ENCODE assay signal across 8 mouse cellular contexts in genomic region chr12:112490444-112490939, GRCm38 (mm10). TPM values are rescaled to one million over a fixed set of nuclear protein-coding genes. Genes with fewer than 3 reads are reported as not detected.
DNase-seq lines count a peak whose midpoint lies in the region; ATAC-seq and TF ChIP-seq lines count a peak whose summit lies in the region.

No protein-coding gene starts in this region.

- H3K9ac ChIP-seq in liver, embryonic 14.5 days (replicated peaks), result no peak overlapping the region
- H3K9ac ChIP-seq in liver, postnatal 0 days (replicated peaks), result no peak overlapping the region
- H3K9ac ChIP-seq in kidney, postnatal 0 days (ENCODE audit: low read depth, low read length), result no peak overlapping the region
- H3K9ac ChIP-seq in stomach, embryonic 14.5 days (replicated peaks; ENCODE audit: low read depth, low read length), result no peak overlapping the region

- no peak for ATAC-seq in liver, embryonic 14.5 days (ENCODE audit: insufficient read depth)
- no peak for ATAC-seq in liver, postnatal 0 days
- ATAC-seq in kidney, postnatal 0 days (replicated peaks; ENCODE audit: low FRiP score, low read depth), result no peak; the same call in 1 of the 2 replicates
- ATAC-seq in stomach, embryonic 14.5 days (ENCODE audit: insufficient number of reproducible peaks, insufficient read depth, low FRiP score, low read depth), result peak; percentile 74

- no peaks in the 10 kb centered on the region for H3K9me3 ChIP-seq in liver, embryonic 14.5 days (ENCODE audit: control insufficient read depth, low read length)
- no peaks in the 10 kb centered on the region for H3K9me3 ChIP-seq in liver, postnatal 0 days (ENCODE audit: low read length)
- no peaks in the 10 kb centered on the region for H3K9me3 ChIP-seq in kidney, postnatal 0 days (replicated peaks; ENCODE audit: low read length)
- no peaks in the 10 kb centered on the region for H3K9me3 ChIP-seq in stomach, embryonic 14.5 days (ENCODE audit: control insufficient read depth, low read depth, low read length)

- no peaks in the 10 kb centered on the region for H3K36me3 ChIP-seq in liver, embryonic 14.5 days (replicated peaks; ENCODE audit: control insufficient read depth, insufficient read depth, low read depth)
- no peaks in the 10 kb centered on the region for H3K36me3 ChIP-seq in liver, postnatal 0 days (replicated peaks; ENCODE audit: insufficient read depth, low read length)
- H3K36me3 ChIP-seq in kidney, postnatal 0 days (ENCODE audit: insufficient read depth, low read length), result no peaks in the 10 kb centered on the region
- H3K36me3 ChIP-seq in stomach, embryonic 14.5 days (ENCODE audit: control insufficient read depth, insufficient read depth, low read length), result no peaks in the 10 kb centered on the region

- no peak overlapping the region for H3K4me2 ChIP-seq in liver, embryonic 14.5 days (ENCODE audit: low read depth)
- no peak overlapping the region for H3K4me2 ChIP-seq in liver, postnatal 0 days (ENCODE audit: low read depth, low read length)
- H3K4me2 ChIP-seq in kidney, postnatal 0 days (ENCODE audit: low read length), result 0 out of 2 replicates have a peak overlapping the region, but pooled peaks have one; percentile 10
- no peak overlapping the region for H3K4me2 ChIP-seq in stomach, embryonic 14.5 days (replicated peaks; ENCODE audit: low read depth, low read length)

- no peak for TF ChIP-seq POLR2A in cerebellum, adult 2 months (IDR thresholded peaks at IDR 0.05; ENCODE audit: borderline replicate concordance, insufficient read depth, low read length)

- no peaks in the 10 kb centered on the region for H3K27me3 ChIP-seq in liver, embryonic 14.5 days (ENCODE audit: control insufficient read depth, insufficient read depth, low read length)
- H3K27me3 ChIP-seq in liver, postnatal 0 days (ENCODE audit: insufficient read depth, low read length), result no peaks in the 10 kb centered on the region
- no peaks in the 10 kb centered on the region for H3K27me3 ChIP-seq in kidney, postnatal 0 days (ENCODE audit: insufficient read depth, low read length)
- H3K27me3 ChIP-seq in stomach, embryonic 14.5 days (ENCODE audit: control insufficient read depth, insufficient read depth, low read length), result no peaks in the 10 kb centered on the region
- no peaks in the 10 kb centered on the region for H3K27me3 ChIP-seq in cerebellum, adult 2 months (ENCODE audit: control insufficient read depth, insufficient read depth, low read length)

- H3K27ac ChIP-seq in liver, embryonic 14.5 days, result no peak overlapping the region
- H3K27ac ChIP-seq in liver, postnatal 0 days (ENCODE audit: low read depth), result no peak overlapping the region
- H3K27ac ChIP-seq in kidney, postnatal 0 days, result peak overlapping the region; percentile 57
- H3K27ac ChIP-seq in stomach, embryonic 14.5 days (ENCODE audit: low read length), result peak overlapping the region; percentile 53; the same call in 1 of the 2 replicates
- no peak overlapping the region for H3K27ac ChIP-seq in cerebellum, adult 2 months (ENCODE audit: insufficient read depth, low read length)

- no peak overlapping the region for H3K4me3 ChIP-seq in liver, embryonic 14.5 days (ENCODE audit: insufficient read depth in 1 of 2, low read depth in 2 of 2, low read length in 2 of 2)
- no peak overlapping the region for H3K4me3 ChIP-seq in liver, postnatal 0 days (ENCODE audit: low read depth, low read length)
- H3K4me3 ChIP-seq in kidney, postnatal 0 days (replicated peaks; ENCODE audit: low read depth, low read length), result no peak overlapping the region
- no peak overlapping the region for H3K4me3 ChIP-seq in stomach, embryonic 14.5 days (ENCODE audit: low read depth, low read length)
- no peak overlapping the region for H3K4me3 ChIP-seq in cerebellum, adult 2 months (replicated peaks; ENCODE audit: insufficient read depth, low read depth, low read length)

- peak; percentile 6; the same call in 1 of the 2 replicates for TF ChIP-seq CTCF in liver, embryonic 14.5 days (IDR thresholded peaks at IDR 0.05; ENCODE audit: low read depth)
- TF ChIP-seq CTCF in liver, postnatal 0 days (IDR thresholded peaks at IDR 0.05; ENCODE audit: low read depth), result no peak
- peak; percentile 48 for TF ChIP-seq CTCF in kidney, postnatal 0 days (IDR thresholded peaks at IDR 0.05; ENCODE audit: low read depth)
- no peak for TF ChIP-seq CTCF in cerebellum, adult 2 months (IDR thresholded peaks at IDR 0.05; ENCODE audit: borderline replicate concordance, insufficient read depth, low read depth, low read length)

- WGBS in liver, embryonic 14.5 days (ENCODE audit: insufficient replicate concordance), result 22% methylated on average over 3 of the region's 3 CpGs
- WGBS in liver, postnatal 0 days (ENCODE audit: insufficient replicate concordance), result 40% methylated on average over 3 of the region's 3 CpGs
- 15% methylated on average over 3 of the region's 3 CpGs for WGBS in kidney, postnatal 0 days
- 18% methylated on average over 3 of the region's 3 CpGs for WGBS in stomach, embryonic 14.5 days
- WGBS in cerebellum, adult 2 months, result 45% methylated on average over 3 of the region's 3 CpGs

- peaks cover 0 to 15% of the 10 kb centered on the region in 2 experiments; a peak in 2 of 4 replicates for H3K4me1 ChIP-seq in liver, embryonic 14.5 days (replicated peaks; ENCODE audit: control insufficient read depth in 2 of 2, insufficient read depth in 2 of 2, low read length in 1 of 2)
- H3K4me1 ChIP-seq in liver, postnatal 0 days (ENCODE audit: insufficient read depth), result peaks cover 8% of the 10 kb centered on the region
- peaks cover 14% of the 10 kb centered on the region for H3K4me1 ChIP-seq in kidney, postnatal 0 days (replicated peaks; ENCODE audit: insufficient read depth, low read length)
- peaks cover 12% of the 10 kb centered on the region; the same call in 1 of the 2 replicates for H3K4me1 ChIP-seq in stomach, embryonic 14.5 days (ENCODE audit: control insufficient read depth, insufficient read depth, low read length)
- no peaks in the 10 kb centered on the region for H3K4me1 ChIP-seq in cerebellum, adult 2 months (ENCODE audit: control insufficient read depth, insufficient read depth, low read length)

- no peak for DNase-seq in liver, embryonic 14.5 days (ENCODE audit: low read depth in 3 of 3, low spot score in 3 of 3)
- DNase-seq in liver, postnatal 0 days, result no peak
- DNase-seq in heart, adult 9 months (ENCODE audit: low spot score in 2 of 2), result peak; percentile 86 to 91
- peak; percentile 73 for DNase-seq in kidney, postnatal 0 days (ENCODE audit: low spot score)
- no peak for DNase-seq in right cerebral cortex, adult 2 months (ENCODE audit: low spot score in 2 of 2)
- no peak for DNase-seq in cerebellum, adult 2 months
- no peak for DNase-seq in urinary bladder, postnatal 25 days (ENCODE audit: low spot score)

- no peak for TF ChIP-seq EP300 in liver, embryonic 14.5 days (IDR thresholded peaks at IDR 0.05; ENCODE audit: low read depth)
- no peak for TF ChIP-seq EP300 in liver, postnatal 0 days (IDR thresholded peaks at IDR 0.05; ENCODE audit: low read depth)

RNA-seq across cellular contexts. Expression of gene A530016L24Rik, which starts 1.2 kb away (rescaled TPM):
- polyA plus RNA-seq in liver, embryonic 14.5 days (2012; rRNA removed), result 0.02 and 0.04 TPM in 2 replicates
- polyA plus RNA-seq in liver, embryonic 14.5 days (2014; fragmentation: Nextera tagmentation; extraction: Ambion mirVana), result 0.06 and 0.09 TPM in 2 replicates
- 0.06 TPM in 1 of 2 replicates, not detected in the other for polyA plus RNA-seq in liver, postnatal 0 days (2015; fragmentation: Nextera tagmentation; extraction: Ambion mirVana)
- 0.36 and 0.43 TPM in 2 replicates for polyA plus RNA-seq in kidney, postnatal 0 days (2015; fragmentation: Nextera tagmentation; extraction: Ambion mirVana)
- polyA plus RNA-seq in stomach, embryonic 14.5 days (2014; fragmentation: Nextera tagmentation; extraction: Ambion mirVana), result 0.27 and 0.30 TPM in 2 replicates
- 0.08 TPM in 1 of 2 replicates, not detected in the other for polyA plus RNA-seq in cerebellum, adult 2 months (2012; rRNA removed)

RNA-seq across cellular contexts. Expression of gene Tmem179, which starts 26.1 kb away (rescaled TPM):
- polyA plus RNA-seq in liver, embryonic 14.5 days (2012; rRNA removed), result 0.02 and 0.09 TPM in 2 replicates
- polyA plus RNA-seq in liver, embryonic 14.5 days (2014; fragmentation: Nextera tagmentation; extraction: Ambion mirVana), result 0.05 and 0.08 TPM in 2 replicates
- not detected in 2 replicates for polyA plus RNA-seq in liver, postnatal 0 days (2015; fragmentation: Nextera tagmentation; extraction: Ambion mirVana)
- 0.25 and 0.27 TPM in 2 replicates for polyA plus RNA-seq in kidney, postnatal 0 days (2015; fragmentation: Nextera tagmentation; extraction: Ambion mirVana)
- 2.1 and 2.7 TPM in 2 replicates for polyA plus RNA-seq in stomach, embryonic 14.5 days (2014; fragmentation: Nextera tagmentation; extraction: Ambion mirVana)
- 51.7 and 71.0 TPM in 2 replicates for polyA plus RNA-seq in cerebellum, adult 2 months (2012; rRNA removed)

Comparison
In these comparisons a context has a peak if more than half of its experiments do, and no peak if none do; other contexts are left out.
1. CTCF ChIP-seq: peak in liver, embryonic 14.5 days (single experiment) and kidney, postnatal 0 days (single experiment); none in liver, postnatal 0 days (single experiment) and cerebellum, adult 2 months (single experiment).
2. DNase-seq: peak in heart, adult 9 months (2 of 2) and kidney, postnatal 0 days (single experiment); none in liver, embryonic 14.5 days (0 of 3), liver, postnatal 0 days (single experiment), right cerebral cortex, adult 2 months (0 of 2), cerebellum, adult 2 months (0 of 2) and urinary bladder, postnatal 25 days (single experiment).
3. H3K27ac ChIP-seq: peak in kidney, postnatal 0 days (single experiment) and stomach, embryonic 14.5 days (single experiment); none in liver, embryonic 14.5 days (single experiment), liver, postnatal 0 days (single experiment) and cerebellum, adult 2 months (single experiment).
4. RNA of gene Tmem179, which starts 26.1 kb away (polyA plus RNA-seq): 51.7 to 71.0 TPM in cerebellum, adult 2 months; 2.1 to 2.7 TPM in stomach, embryonic 14.5 days, 0.25 to 0.27 TPM in kidney, postnatal 0 days, 0.02 to 0.09 TPM in liver, embryonic 14.5 days and not detected in liver, postnatal 0 days; every median in the first group is over 10 times any median in the second.